Mouse (Mus musculus): ENCODE results near the gene Ndufs8. TPM values are rescaled to one million over a fixed set of nuclear protein-coding genes. Genes with fewer than 3 reads are reported as not detected.

The Ndufs8 gene
- polyA plus RNA-seq (2012; rRNA removed; ENCODE audit: low replicate concordance), result 282 and 420 TPM in 2 replicates

GRCm38 (mm10) chr19:3912337-3913204 lies at the start of gene Ndufs8:
Gene Ndufs8 (minus strand): TSS chr19:3912774.

DNA sequence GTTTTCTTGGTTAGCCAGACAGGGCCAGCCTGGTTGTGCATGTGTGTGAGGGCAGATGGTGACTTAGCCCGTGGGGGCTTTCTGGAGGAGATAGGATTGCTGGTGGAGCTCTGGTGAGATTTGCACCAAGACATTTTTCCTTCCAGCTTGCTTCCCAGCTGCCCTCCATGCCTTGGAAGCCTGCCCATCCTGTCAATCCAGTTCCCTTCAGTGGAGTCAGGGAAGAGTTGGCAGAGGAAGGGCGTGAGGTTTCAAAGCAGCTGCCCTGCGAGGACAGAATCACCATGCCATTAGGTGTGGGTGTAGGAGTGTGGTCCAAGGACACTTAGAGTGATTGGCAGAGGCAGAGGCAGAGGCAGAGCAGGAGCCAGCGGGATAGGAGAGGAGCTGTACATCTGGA lies 45.9 kb upstream of the Ndufs8 start, which contains the start of gene Aldh3b3:
TSS of gene Aldh3b3 (plus strand) at position 176 of the 400 bp plus-strand sequence.

DNA sequence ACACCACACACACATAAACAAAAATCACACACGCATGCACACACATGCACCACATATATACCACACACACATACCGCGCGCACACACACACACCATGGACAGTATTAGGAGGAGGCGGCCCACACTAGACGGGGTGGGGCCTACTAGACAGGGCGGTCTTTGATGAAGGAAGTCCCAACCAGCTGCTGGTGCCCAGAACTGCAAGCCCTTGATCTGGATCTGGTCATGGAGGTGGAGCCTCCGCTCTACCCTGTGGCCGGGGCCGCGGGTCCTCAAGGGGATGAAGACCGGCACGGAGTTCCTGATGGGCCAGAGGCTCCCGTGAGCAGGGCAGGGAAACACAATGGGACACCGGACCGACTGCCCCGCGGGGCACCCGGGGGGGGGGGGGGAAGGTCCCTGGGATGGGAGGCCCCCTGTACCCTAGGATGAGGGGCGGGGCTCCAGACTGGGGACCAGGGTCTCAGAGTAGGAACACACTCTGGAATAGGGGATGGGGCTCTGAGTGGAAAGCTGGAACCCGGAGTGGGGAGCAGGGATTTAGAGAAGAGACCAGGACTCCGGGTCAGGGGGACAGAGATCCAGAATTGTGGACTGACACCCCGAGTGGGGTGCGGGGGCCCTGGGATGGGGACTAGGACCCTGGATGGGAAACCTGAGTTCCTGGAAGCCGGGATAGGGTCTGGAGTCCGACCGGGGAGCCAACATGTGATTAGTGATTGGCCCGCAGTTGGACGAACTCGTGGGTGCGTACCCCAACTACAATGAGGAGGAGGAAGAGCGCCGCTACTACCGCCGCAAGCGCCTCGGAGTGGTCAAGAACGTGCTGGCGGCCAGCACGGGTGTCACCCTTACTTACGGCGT lies 22.7 kb upstream of the Ndufs8 start, which contains the start of gene Unc93b1:
TSS of gene Unc93b1 (plus strand) at position 155 of the 864 bp plus-strand sequence.

DNA sequence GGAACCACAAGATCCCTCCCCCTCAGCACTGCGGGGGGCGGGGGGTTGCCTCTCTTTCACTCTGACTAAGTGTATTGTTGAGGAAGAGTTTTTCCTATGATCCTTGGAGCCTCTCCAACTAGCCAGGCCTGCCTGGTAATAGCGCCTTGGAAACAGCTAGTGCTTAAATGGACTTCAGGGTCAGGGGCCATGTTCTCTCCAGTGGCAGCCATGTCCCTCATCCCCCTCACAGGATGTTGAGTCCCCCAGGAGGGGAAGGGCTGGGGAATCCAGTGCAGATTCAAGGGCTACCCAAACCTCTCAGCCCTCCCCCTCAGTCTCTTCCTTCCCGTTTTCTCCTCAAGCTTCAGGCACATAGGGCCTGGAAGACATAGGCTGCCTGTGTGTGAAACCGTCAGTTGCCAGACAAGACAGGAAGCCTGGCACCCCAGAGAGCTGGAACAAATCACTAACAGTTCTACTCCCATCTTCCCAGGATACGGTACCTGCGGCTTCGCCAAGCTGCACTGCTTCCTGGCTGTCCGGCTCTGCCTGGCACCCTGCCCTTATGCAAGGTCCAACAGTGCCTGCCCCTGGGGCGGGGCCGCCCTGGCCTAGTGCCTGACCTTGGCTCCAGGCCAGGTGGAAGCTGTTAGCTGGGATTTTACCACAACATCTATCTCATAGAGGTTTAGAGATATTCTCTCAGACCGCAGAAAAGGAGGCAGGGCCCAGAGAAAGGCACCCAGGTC lies 16.8 kb upstream of the Ndufs8 start, which contains the start of gene Aldh3b1:
TSS of gene Aldh3b1 (minus strand) at position 598 of the 731 bp plus-strand sequence.

GRCm38 (mm10) chr19:3906795-3907786 lies 5.5 kb downstream of the Ndufs8 start, which contains the start of gene Tcirg1:
Gene Tcirg1 (minus strand): TSS chr19:3907133.

Other genes with a start within 250 kb of the Ndufs8 start
- gene Lrp5, start 226.2 kb downstream of the Ndufs8 start, polyA plus RNA-seq (2012; rRNA removed; ENCODE audit: low replicate concordance), result 55.0 and 62.1 TPM in 2 replicates
- gene 1810055G02Rik, start 204.5 kb downstream of the Ndufs8 start, polyA plus RNA-seq (2012; rRNA removed; ENCODE audit: low replicate concordance), result 133 and 205 TPM in 2 replicates
- 5.0 and 7.4 TPM in 2 replicates for gene Kmt5b, start 145.4 kb downstream of the Ndufs8 start, polyA plus RNA-seq (2012; rRNA removed; ENCODE audit: low replicate concordance)
- gene Chka, start 61.0 kb downstream of the Ndufs8 start, polyA plus RNA-seq (2012; rRNA removed; ENCODE audit: low replicate concordance), result 103 and 183 TPM in 2 replicates
- gene Tcirg1, start 5.6 kb downstream of the Ndufs8 start, polyA plus RNA-seq (2012; rRNA removed; ENCODE audit: low replicate concordance), result 151 and 158 TPM in 2 replicates
- gene Aldh3b1, start 17.0 kb upstream of the Ndufs8 start, polyA plus RNA-seq (2012; rRNA removed; ENCODE audit: low replicate concordance), result 34.0 and 57.2 TPM in 2 replicates
- gene Unc93b1, start 22.4 kb upstream of the Ndufs8 start, polyA plus RNA-seq (2012; rRNA removed; ENCODE audit: low replicate concordance), result 99.1 and 127 TPM in 2 replicates
- gene Aldh3b3, start 45.9 kb upstream of the Ndufs8 start, polyA plus RNA-seq (2012; rRNA removed; ENCODE audit: low replicate concordance), result not detected in 2 replicates
- gene Aldh3b2, start 59.6 kb upstream of the Ndufs8 start, polyA plus RNA-seq (2012; rRNA removed; ENCODE audit: low replicate concordance), result 0.58 and 1.3 TPM in 2 replicates
- 136 and 319 TPM in 2 replicates for gene Acy3, start 73.8 kb upstream of the Ndufs8 start, polyA plus RNA-seq (2012; rRNA removed; ENCODE audit: low replicate concordance)
- gene Tbx10, start 80.0 kb upstream of the Ndufs8 start, polyA plus RNA-seq (2012; rRNA removed; ENCODE audit: low replicate concordance), result 0.28 TPM in 1 of 2 replicates, not detected in the other
- 26.8 and 33.7 TPM in 2 replicates for gene Nudt8, start 87.8 kb upstream of the Ndufs8 start, polyA plus RNA-seq (2012; rRNA removed; ENCODE audit: low replicate concordance)
- gene Gm49405, start 87.9 kb upstream of the Ndufs8 start, polyA plus RNA-seq (2012; rRNA removed; ENCODE audit: low replicate concordance), result 0.97 and 1.6 TPM in 2 replicates
- gene Doc2g, start 90.5 kb upstream of the Ndufs8 start, polyA plus RNA-seq (2012; rRNA removed; ENCODE audit: low replicate concordance), result 9.0 and 9.5 TPM in 2 replicates
- 160 and 198 TPM in 2 replicates for gene Ndufv1, start 100.0 kb upstream of the Ndufs8 start, polyA plus RNA-seq (2012; rRNA removed; ENCODE audit: low replicate concordance)
- gene Gstp1, start 125.2 kb upstream of the Ndufs8 start, polyA plus RNA-seq (2012; rRNA removed; ENCODE audit: low replicate concordance), result 2,340 and 2,743 TPM in 2 replicates
- gene Gstp2, start 133.2 kb upstream of the Ndufs8 start, polyA plus RNA-seq (2012; rRNA removed; ENCODE audit: low replicate concordance), result 291 and 464 TPM in 2 replicates
- gene Gstp3, start 146.8 kb upstream of the Ndufs8 start, polyA plus RNA-seq (2012; rRNA removed; ENCODE audit: low replicate concordance), result 13.8 and 20.0 TPM in 2 replicates
- gene Cabp2, start 168.8 kb upstream of the Ndufs8 start, polyA plus RNA-seq (2012; rRNA removed; ENCODE audit: low replicate concordance), result 9.6 TPM in 1 of 2 replicates, not detected in the other
- gene Cdk2ap2, start 184.4 kb upstream of the Ndufs8 start, polyA plus RNA-seq (2012; rRNA removed; ENCODE audit: low replicate concordance), result 348 and 507 TPM in 2 replicates
- gene Pitpnm1, start 187.2 kb upstream of the Ndufs8 start, polyA plus RNA-seq (2012; rRNA removed; ENCODE audit: low replicate concordance), result 152 and 179 TPM in 2 replicates
- gene Aip, start 213.1 kb upstream of the Ndufs8 start, polyA plus RNA-seq (2012; rRNA removed; ENCODE audit: low replicate concordance), result 38.1 and 59.6 TPM in 2 replicates
- 0.04 TPM in 1 of 2 replicates, not detected in the other for gene Gpr152, start 227.0 kb upstream of the Ndufs8 start, polyA plus RNA-seq (2012; rRNA removed; ENCODE audit: low replicate concordance)
- 0.22 and 0.57 TPM in 2 replicates for gene Cabp4, start 231.3 kb upstream of the Ndufs8 start, polyA plus RNA-seq (2012; rRNA removed; ENCODE audit: low replicate concordance)
- 265 and 317 TPM in 2 replicates for gene Coro1b, start 235.8 kb upstream of the Ndufs8 start, polyA plus RNA-seq (2012; rRNA removed; ENCODE audit: low replicate concordance)
- gene Ptprcap, start 240.8 kb upstream of the Ndufs8 start, polyA plus RNA-seq (2012; rRNA removed; ENCODE audit: low replicate concordance), result 94.5 and 168 TPM in 2 replicates